Mouse (Mus musculus): ENCODE data around the gene Ptprs. TPM values are rescaled to one million over a fixed set of nuclear protein-coding genes. Genes with fewer than 3 reads are reported as not detected.

Gene Ptprs
- polyA plus RNA-seq, 1 experiment from 2014 or later, result 172 TPM

GRCm38 (mm10) chr17:56485118-56485517, 8.8 kb upstream of the Ptprs start:
- DNase-seq (ENCODE audit: low spot score), result no peak
- Histone ChIP-seq H3K27ac (peak overlapping the region; percentile 18; the same call in 1 of the 2 replicates), H3K9me3 (no peaks in the 10 kb centered on the region), H3K4me3 (no peak overlapping the region), H3K4me1 (replicated peaks) (peaks cover 50% of the 10 kb centered on the region), H3K27me3 (ENCODE audit: insufficient read depth, poor library complexity, severe bottlenecking) (peaks cover 8% of the 10 kb centered on the region; the same call in 1 of the 2 replicates), H3K36me3 (no peaks in the 10 kb centered on the region)
- 72% methylated on average over 9 of the region's 9 CpGs for WGBS

DNA sequence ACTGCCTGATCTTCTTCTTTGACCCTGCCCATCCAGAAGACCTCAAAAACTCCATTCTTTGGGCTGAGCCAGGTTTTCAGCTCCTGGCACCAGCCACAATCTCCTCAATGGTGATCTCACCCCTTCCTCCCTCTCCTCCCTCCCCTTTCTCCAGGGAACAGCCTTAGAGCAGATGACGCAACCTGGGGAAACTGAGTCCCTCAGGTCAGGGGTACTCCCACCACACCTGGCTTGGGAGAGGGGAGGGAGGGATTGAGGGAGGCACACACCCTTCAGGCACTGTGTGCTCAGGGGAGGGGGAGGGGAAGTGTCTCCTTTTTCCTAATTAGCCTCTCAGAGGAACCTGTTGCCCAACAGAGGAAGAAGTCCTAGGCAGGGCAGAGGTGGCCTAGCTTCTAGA, 6.4 kb upstream of the Ptprs start:
- 79% methylated on average over 1 of the region's 1 CpGs for WGBS
- H3K9me3 ChIP-seq, result no peaks in the 10 kb centered on the region
- H3K27me3 ChIP-seq (ENCODE audit: insufficient read depth, poor library complexity, severe bottlenecking), result peaks cover 22% of the 10 kb centered on the region
- H3K27ac ChIP-seq, result no peak overlapping the region
- peaks cover 48% of the 10 kb centered on the region for H3K4me1 ChIP-seq (replicated peaks)
- no peak for DNase-seq (ENCODE audit: low spot score)
- H3K36me3 ChIP-seq, result no peaks in the 10 kb centered on the region
- no peak overlapping the region for H3K4me3 ChIP-seq

DNA sequence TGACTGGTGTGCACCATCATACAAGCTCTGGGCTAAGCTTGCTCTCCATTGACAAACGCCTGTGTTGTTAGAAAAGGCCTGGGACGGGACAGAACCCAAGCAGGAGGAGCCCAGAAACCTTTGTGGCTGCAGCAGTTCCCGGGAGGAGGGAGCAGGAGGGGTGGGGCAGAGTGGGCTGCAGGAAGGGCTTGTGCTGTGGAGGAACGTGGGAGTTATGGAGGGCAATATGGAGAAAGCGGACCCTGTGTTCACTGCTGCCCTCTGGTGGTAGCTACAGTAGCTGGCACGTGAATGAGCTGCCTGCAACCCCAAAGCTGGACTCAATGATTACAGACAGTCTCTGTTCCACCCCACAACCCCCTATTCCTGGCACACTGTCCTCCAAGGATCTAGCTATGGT, 3.1 kb upstream of the Ptprs start:
- no peak overlapping the region for H3K4me3 ChIP-seq
- H3K27me3 ChIP-seq (ENCODE audit: insufficient read depth, poor library complexity, severe bottlenecking), result peaks cover 50% of the 10 kb centered on the region
- H3K4me1 ChIP-seq (replicated peaks), result peaks cover 42% of the 10 kb centered on the region
- H3K36me3 ChIP-seq, result no peaks in the 10 kb centered on the region
- DNase-seq (ENCODE audit: low spot score), result peak; percentile 80
- whole genome bisulfite sequencing, result 18% methylated on average over 6 of the region's 6 CpGs
- peaks cover 6% of the 10 kb centered on the region; the same call in 1 of the 2 replicates for H3K9me3 ChIP-seq
- H3K27ac ChIP-seq, result no peak overlapping the region

DNA sequence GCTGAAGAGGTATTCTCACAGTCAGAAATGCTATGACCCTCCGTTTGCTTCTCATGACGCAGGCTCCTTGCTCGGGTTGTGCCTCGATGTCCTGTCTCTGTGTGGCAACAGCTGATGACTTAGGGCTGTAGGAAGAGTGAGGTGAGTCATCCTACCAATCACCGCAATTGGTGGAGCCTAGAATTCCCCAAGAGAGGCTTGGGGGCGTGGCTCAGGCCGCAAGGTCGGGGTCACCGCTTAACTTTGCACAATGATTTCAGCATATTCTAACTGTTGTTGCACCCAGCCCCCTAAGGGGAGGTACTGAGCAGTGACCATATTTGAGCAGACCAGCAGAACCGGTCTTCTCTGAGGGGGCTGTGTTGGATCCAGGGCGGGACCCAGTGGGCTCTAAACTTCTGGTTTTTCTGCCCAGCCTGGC, 1.9 kb upstream of the Ptprs start:
- H3K27me3 ChIP-seq (ENCODE audit: insufficient read depth, poor library complexity, severe bottlenecking), result peaks cover 62% of the 10 kb centered on the region
- WGBS, result 68% methylated on average over 11 of the region's 11 CpGs
- H3K4me3 ChIP-seq, result no peak overlapping the region
- H3K4me1 ChIP-seq (replicated peaks), result peaks cover 49% of the 10 kb centered on the region
- DNase-seq (ENCODE audit: low spot score), result no peak
- peaks cover 6% of the 10 kb centered on the region; the same call in 1 of the 2 replicates for H3K9me3 ChIP-seq
- no peak overlapping the region for H3K27ac ChIP-seq
- no peaks in the 10 kb centered on the region for H3K36me3 ChIP-seq

GRCm38 (mm10) chr17:56477191-56477818, 1.0 kb upstream of the Ptprs start:
- peaks cover 65% of the 10 kb centered on the region for H3K27me3 ChIP-seq (ENCODE audit: insufficient read depth, poor library complexity, severe bottlenecking)
- no peak overlapping the region for H3K27ac ChIP-seq
- H3K36me3 ChIP-seq, result no peaks in the 10 kb centered on the region
- H3K4me1 ChIP-seq (replicated peaks), result peaks cover 58% of the 10 kb centered on the region
- no peak overlapping the region for H3K4me3 ChIP-seq
- 85% methylated on average over 19 of the region's 19 CpGs for WGBS
- DNase-seq (ENCODE audit: low spot score), result no peak
- H3K9me3 ChIP-seq, result peaks cover 6% of the 10 kb centered on the region; the same call in 1 of the 2 replicates

DNA sequence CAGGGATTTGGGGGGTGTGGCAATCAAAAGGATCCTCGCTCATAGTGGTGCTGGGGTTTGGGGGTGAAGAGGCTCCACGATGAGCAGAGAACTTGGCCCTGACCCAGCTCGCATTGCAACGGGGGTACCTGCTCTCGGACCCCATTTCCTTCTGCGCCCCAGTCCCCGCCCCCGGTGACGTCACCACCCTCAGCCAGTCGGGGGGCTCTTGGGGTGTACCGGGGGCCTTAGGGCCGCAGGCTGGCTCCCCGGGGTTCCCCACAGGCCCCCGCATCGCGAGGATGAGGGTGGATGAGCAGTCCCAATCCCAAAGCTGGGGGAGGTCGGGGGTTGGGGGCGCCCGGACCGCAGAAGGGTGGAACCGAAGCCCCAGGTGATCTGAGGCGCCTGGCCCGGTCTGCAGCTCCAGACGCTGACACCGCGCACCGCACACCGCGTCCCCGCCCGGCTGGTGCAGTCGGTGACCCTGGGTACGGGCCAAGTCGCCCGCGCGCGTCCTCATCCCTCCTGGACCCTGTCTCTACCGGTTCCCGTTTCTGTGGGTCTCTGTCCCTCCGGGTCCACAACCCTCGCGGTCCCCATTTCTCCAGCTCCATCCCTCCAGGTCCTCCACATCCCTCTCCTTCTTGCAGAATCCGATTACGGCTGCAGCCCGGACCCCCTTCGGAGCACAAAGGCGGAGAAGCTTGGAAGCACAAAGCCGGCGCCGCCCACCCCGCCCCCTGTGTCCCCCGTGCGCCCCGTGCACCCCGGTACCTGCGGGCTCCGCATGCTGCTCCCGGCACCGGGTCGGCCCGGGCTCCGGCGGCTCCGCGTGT, 490 bp downstream of the Ptprs start:
- Histone ChIP-seq H3K27ac (peak overlapping the region; percentile 98), H3K4me3 (peak overlapping the region; percentile 98), H3K27me3 (ENCODE audit: insufficient read depth, poor library complexity, severe bottlenecking) (peaks cover 78% of the 10 kb centered on the region), H3K4me1 (replicated peaks) (peaks cover 70% of the 10 kb centered on the region), H3K9me3 (peaks cover 6% of the 10 kb centered on the region; the same call in 1 of the 2 replicates), H3K36me3 (no peaks in the 10 kb centered on the region)
- DNase-seq (ENCODE audit: low spot score), result no peak
- under 1% methylated on average over 66 of the region's 66 CpGs for WGBS

DNA sequence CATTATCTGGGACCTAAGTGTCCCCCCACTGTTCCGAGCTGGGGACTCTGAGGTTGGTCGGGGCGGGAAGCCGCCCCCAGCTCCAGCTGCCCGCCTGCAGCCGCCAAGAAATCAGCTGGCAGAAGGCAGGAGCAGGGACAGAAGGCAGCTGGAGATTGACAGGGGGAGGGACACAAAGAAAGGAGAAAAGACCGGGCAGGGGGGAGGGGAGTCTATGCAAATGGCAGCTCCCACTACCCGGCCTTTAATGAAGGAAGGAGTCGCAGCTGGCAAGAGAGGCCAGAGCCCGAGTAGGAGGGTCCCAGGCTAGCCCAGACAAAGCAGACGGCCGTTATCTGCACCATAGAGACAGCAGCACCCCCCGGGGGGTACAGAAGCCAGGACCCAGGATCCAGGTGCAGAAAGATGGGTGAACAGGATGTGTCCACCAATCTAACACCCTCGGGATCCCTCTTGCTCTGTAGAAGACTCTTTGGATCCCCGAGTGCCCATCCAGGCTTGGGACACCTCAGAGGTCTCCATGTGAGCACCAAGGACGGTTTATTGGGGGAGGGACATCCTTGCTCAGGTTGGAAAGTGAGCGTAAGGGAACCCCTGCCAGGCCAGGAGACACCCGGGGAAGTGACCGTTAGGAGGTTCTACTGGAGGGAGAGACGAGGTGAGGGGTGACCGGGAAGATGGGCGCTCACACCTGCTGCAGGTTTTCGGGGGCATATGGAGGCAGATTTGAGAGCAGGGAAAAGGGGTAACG, 1.3 kb downstream of the Ptprs start:
- no peaks in the 10 kb centered on the region for H3K36me3 ChIP-seq
- H3K9me3 ChIP-seq, result peaks cover 6% of the 10 kb centered on the region; the same call in 1 of the 2 replicates
- peaks cover 86% of the 10 kb centered on the region for H3K27me3 ChIP-seq (ENCODE audit: insufficient read depth, poor library complexity, severe bottlenecking)
- peak; percentile 88 for DNase-seq (ENCODE audit: low spot score)
- H3K4me3 ChIP-seq, result peak overlapping the region; percentile 98
- peak overlapping the region; percentile 98 for H3K27ac ChIP-seq
- peaks cover 77% of the 10 kb centered on the region for H3K4me1 ChIP-seq (replicated peaks)
- WGBS, result under 1% methylated on average over 24 of the region's 24 CpGs

DNA sequence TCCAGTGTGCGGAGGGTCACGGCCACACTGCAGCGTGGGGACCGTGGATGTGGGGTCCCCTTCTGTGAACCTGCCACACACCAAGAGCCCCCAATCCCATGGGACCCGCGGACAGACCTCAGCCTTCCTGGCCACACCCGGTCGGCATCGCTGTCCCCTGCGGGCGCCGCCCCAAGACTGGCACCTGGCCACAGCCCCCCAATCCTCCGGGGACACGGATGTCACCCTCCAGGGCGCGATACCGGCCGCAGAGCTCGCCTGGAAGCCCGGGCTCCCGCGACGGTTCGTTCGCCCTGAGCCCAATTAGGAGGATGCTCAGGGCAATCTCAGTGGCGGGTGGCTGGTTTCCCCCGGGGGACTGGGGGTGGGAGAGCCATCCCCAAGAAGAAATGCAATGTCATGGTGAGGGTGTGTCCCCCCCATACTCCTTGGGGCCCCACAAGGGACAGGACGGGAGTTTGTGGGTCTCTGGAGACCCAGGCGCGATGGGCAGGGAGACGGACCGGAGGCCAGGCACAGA, 1.9 kb downstream of the Ptprs start:
- WGBS, result 3% methylated on average over 32 of the region's 32 CpGs
- H3K36me3 ChIP-seq, result peaks cover 5% of the 10 kb centered on the region
- peaks cover 84% of the 10 kb centered on the region for H3K4me1 ChIP-seq (replicated peaks)
- no peak for DNase-seq (ENCODE audit: low spot score)
- H3K9me3 ChIP-seq, result peaks cover 6% of the 10 kb centered on the region; the same call in 1 of the 2 replicates
- H3K27me3 ChIP-seq (ENCODE audit: insufficient read depth, poor library complexity, severe bottlenecking), result peaks cover 86% of the 10 kb centered on the region
- peak overlapping the region; percentile 98 for H3K27ac ChIP-seq
- peak overlapping the region; percentile 98 for H3K4me3 ChIP-seq

- peaks cover 81% of the 10 kb centered on the region for H3K27me3 ChIP-seq (ENCODE audit: insufficient read depth, poor library complexity, severe bottlenecking)
- no peak for DNase-seq (ENCODE audit: low spot score)
- peaks cover 13% of the 10 kb centered on the region for H3K36me3 ChIP-seq
- peaks cover 9% of the 10 kb centered on the region; the same call in 1 of the 2 replicates for H3K9me3 ChIP-seq
- peak overlapping the region; percentile 98 for H3K4me3 ChIP-seq
- WGBS, result 4% methylated on average over 11 of the region's 11 CpGs
- H3K27ac ChIP-seq, result peak overlapping the region; percentile 98
- peaks cover 84% of the 10 kb centered on the region for H3K4me1 ChIP-seq (replicated peaks)
Measured at GRCm38 (mm10) chr17:56473611-56473905, 2.7 kb downstream of the Ptprs start.

GRCm38 (mm10) chr17:56472733-56473610, 3.3 kb downstream of the Ptprs start:
- Histone ChIP-seq H3K27ac (peak overlapping the region; percentile 98), H3K27me3 (ENCODE audit: insufficient read depth, poor library complexity, severe bottlenecking) (peaks cover 75% of the 10 kb centered on the region)
- DNase-seq (ENCODE audit: low spot score), result peak; percentile 75

DNA sequence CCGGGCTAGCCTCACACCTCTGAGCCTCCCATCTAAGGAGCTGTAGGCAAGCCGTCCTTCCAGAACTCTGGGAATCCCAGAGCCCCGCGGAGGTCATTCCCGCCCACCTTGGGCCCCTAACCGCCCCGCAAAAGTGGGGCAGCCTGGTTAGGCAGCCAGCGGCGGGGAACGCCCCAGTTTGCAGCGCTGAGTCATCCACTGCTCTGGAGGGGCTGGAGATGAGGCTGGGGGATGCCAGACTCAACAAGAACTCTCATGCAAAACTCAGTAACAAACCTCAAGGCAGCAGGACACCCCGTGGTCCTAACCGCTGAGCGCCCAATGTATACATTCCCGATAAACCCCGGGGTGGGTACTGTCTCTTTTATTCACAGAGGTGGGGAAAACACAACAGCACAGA, 4.2 kb downstream of the Ptprs start:
- peak overlapping the region; percentile 98 for H3K4me3 ChIP-seq
- no peak for DNase-seq (ENCODE audit: low spot score)
- peaks cover 20% of the 10 kb centered on the region for H3K36me3 ChIP-seq
- H3K9me3 ChIP-seq, result peaks cover 8% of the 10 kb centered on the region; the same call in 1 of the 2 replicates
- peaks cover 66% of the 10 kb centered on the region for H3K27me3 ChIP-seq (ENCODE audit: insufficient read depth, poor library complexity, severe bottlenecking)
- peak overlapping the region; percentile 98 for H3K27ac ChIP-seq
- WGBS, result 4% methylated on average over 16 of the region's 16 CpGs
- H3K4me1 ChIP-seq (replicated peaks), result peaks cover 86% of the 10 kb centered on the region

More at GRCm38 (mm10) chr17:56472733-56473610, 3.3 kb downstream of the Ptprs start:
- WGBS, result under 1% methylated on average over 50 of the region's 50 CpGs
- Histone ChIP-seq H3K9me3 (peaks cover 11% of the 10 kb centered on the region; the same call in 1 of the 2 replicates), H3K36me3 (peaks cover 19% of the 10 kb centered on the region), H3K4me3 (peak overlapping the region; percentile 98), H3K4me1 (replicated peaks) (peaks cover 84% of the 10 kb centered on the region)

Data from hindbrain, embryonic 10.5 days (tissue).